Mouse (Mus musculus): ENCODE results near the gene Misp.

Gene Misp

DNA sequence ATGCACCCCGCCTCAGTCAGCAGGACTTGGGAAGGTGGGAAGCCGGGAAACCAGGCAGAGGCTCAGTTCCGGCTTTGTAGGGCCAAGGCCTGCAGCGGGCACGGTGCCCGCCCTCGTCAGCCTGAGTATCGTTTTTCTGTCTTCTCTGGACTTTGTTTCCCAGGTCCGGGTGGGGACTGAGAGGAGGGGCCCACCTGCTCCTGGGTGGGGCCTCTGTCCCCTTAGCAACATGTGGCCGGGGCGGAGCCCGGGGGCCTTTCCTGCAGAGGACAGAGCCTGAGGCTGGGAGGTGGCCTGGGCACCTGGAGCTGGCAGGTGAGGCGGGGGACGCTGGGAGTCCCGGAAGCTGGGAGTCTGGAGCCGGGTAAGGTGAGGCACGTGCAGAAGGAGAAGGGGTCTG lies 1.6 kb downstream of the Misp start:
- DNase-seq (ENCODE audit: low read depth) = no peak

DNA sequence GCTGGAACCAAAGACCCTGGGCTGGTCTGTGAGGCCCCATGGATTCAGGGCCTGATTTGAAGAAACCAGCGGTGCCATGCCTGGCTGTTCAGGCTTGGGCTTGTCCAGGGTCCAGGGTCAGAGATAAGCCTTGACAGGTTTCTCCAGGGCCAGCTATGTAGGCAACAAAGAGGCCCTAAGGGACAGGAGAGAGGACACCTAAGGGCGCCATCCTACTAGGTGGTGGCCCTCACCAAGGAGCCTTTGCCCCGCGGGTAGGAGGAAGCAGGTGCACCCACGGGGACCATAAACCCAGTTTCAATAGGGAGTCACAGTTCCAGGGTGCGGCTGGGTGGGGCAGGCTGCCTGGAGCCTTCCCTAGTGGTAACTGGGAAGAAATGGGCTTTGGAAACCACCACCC lies 2.2 kb downstream of the Misp start:
- no peak for DNase-seq (ENCODE audit: low read depth)

DNA sequence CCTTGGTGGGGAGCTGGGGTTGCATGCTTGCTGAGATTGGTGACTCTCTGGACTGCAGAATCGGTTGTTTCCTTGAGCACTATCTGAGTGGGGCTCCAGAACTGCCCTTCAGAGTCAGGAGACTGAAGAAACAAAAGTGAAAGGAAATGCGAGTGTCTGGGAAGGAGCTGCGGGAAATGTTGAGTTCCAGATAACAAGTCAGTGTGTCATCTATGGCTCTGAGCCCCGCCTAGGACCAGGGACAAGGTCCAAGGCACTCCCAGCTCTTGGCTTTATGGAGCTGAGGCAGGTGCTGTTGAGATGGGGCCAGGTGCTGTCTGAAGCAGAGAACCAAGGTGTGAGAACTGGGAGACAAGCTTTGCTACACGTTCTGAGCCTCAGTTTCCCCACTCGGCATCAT lies 3.6 kb downstream of the Misp start:
- DNase-seq (ENCODE audit: low read depth) = no peak

DNA sequence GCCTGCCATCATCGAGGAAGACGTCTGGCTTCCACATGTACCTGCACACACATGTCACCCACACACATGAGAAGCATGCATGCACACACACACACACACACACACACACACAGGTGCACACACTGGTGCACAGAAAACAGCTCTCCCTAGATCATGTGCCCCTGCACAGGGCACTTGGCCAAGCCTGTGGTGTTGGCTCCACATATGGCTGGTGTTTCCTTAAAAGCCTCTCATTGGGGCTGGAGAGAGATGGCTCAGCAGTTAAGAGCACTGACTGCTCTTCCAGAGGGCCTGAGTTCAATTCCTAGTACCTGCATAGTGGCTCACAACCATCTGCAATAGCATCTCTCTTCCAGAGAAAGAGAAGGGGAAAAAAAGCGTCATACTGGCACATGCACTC lies 10.8 kb downstream of the Misp start:
- DNase-seq (ENCODE audit: low read depth) = no peak

DNA sequence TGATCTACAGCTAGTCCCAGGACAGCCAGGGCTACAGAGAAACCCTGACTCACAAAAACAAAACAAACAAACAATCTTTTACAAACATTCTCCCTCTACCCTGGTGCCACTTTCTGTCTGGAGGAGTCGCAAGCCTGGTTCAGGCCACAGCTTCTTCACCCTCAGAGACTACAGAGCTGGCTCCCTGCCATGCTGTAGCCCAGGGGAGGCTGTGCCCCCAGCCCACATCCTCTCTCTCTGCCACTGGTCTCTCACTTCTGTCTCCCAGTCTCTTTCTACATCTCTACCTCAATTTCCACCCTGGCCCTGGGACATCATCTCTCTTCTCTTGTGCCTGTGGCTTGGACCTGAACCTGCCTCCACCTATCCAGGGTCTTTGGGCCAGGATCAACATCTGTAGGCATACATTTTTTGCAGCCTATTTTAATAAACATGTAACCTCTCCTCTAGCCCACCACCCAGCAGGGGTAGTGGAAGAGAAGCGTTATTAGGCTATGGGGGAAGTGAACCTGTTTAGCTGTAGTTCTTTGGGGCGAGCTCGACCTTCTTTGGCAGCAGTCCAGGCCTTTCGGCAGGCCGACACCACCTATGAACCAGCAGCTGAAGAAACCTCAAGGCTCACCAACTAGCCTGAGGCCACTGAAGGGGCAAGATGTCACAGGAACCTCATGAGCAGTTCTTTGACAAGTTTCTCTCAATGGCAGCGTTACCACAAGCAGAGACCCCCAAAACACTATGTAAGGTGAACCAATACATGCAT lies 11.4 kb downstream of the Misp start:
- peak; percentile 70 for DNase-seq (ENCODE audit: low read depth)

DNA sequence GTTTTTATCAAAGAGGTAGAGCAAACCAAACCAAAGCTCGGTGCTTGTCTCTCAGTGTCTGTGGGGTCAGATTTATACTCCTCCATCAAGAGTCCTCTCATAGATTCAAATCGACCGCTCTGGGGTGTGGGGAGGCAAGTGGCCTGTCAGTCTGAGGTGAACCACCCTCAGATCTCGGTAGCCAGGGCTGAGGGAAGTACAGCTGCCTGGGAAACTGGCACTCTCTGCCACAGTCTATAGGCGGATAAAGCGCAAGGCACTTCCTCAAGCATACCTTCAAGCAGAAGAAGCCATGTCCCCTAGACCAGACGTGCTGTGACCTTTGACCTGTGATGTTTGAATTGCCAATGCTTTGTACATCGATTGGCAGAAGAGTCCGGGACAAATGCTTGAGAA lies 12.0 kb downstream of the Misp start:
- no peak for DNase-seq (ENCODE audit: low read depth)

DNA sequence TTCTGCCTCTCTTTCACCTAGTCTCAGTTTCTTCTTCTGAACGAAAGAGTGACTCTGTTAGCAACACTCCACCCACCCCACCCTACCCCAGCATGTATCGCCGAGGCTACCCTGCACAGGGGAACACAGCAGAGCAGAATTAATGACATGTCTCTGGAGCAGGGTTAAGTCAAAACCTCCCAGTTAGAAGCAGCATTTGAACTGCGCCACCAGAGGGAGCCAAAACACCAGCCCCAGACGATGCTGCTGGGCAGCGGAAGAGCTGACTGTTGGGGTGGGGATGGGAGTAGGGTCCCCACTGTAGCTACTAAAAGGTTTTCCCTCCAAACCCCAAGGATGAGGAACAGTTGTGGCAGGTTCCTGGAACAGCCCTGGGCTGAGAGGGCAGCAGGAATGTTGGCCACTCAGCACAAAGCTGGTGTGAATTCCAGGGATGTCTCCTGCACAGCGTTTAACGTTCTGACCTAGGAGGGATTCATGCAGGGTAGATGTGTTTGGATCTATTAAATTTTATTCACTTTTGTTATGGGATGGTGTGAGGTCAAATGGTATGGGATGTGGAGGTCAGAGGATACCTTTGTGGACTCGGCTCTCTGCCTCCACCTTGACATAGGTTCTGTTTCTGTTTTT lies 14.1 kb downstream of the Misp start:
- DNase-seq (ENCODE audit: low read depth) = peak; percentile 90

DNA sequence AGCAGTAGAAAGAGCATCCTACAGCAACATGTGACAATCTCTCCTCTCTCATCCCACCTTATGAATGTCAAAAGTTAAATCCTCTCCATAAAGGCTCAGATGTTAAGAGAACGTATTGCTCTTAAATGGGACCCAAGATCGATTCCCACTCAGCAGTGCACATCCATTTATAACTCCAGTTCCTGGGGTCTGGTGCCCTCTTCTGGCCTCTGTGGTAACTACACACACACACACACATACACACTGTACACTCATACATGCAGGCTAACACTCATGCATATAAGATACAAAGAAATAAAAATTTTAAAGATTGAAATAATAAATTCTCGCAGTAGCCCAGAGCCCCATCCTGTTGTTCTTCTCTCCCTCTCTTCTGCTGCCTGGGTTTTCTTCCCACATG lies 16.1 kb downstream of the Misp start:
- DNase-seq (ENCODE audit: low read depth) = peak; percentile 37

DNA sequence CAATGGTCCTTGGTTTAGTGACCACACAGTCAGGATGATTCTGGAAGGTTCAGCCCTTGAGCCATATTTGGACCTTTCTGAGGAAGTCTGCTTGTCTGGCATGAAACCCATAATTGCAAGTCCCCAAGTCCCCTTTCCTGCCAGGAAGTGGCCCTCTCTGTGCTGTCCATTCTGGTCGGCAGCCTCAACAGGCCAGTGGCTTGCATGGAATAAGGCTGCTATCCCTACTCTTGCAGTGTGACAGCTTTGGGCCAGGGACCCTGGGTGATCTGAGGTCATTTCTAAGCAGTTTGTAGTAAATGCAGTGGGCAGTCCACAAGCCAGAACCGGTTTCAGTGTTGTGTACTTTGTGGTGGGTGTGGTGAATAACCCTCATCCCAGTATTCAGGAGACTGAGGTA lies 17.4 kb downstream of the Misp start:
- no peak for DNase-seq (ENCODE audit: low read depth)

DNA sequence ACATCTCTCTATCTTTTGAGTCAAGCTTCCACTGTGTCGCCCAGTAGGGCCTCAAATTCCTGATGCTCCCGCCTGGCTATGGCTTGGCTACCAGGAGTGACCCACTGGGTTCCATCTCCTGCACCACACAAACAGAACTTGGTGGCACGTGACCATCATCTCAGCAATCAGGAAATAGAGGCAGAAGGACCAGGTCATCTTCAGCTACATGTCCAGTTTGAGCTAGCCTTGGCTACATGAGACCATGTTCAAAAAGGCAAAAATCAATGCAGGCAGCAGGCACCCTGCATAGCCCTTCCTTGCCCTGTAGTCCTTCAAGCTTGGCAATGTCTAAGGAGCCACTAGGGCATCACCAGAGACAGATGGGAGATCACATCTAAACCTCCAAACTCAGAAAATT lies 19.3 kb downstream of the Misp start:
- DNase-seq (ENCODE audit: low read depth) = peak; percentile 16

DNA sequence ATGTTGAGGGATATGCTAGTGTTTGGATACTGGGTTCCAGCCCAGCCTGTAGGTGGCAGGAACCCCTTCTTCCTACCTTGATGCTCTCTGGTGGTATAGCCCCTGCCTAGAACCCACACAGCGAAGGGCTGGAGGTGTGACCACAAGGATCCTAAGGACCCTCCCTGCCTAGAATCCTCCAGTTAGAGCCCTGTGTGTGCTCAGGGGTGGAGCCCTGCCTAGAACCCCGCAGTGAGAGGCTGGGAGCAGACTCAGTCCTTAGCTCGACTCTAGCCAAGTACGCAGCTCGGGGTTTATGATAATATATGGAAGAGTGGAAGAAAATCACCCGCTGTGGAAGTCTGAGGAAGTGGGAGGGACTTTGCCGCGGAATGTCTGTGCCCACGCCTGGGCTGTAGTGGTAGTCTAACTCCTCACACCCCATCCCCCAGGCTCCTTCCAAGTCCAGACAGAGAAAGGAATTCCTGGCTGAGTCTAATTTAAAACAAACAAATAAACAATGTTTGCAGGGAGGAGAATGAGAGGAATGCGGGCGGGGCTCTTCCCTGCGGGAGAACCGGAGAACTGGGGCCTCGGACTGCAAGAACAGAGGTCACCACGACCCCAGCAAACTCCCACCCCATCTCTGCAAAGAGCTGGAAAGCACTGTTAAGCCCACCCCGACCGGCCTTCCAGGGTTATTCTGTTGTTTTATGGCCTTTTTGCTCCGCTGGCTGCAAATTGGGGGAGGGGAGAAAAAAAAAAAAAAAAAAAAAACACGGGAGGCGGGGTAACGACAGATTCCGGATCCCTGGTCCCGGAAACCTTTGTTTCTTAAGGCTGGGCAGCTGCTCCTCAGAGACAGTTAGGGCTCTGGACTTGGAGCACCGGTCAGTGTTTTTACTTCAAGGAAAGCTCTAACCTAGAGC lies 20.1 kb downstream of the Misp start:
- peak; percentile 48 for DNase-seq (ENCODE audit: low read depth)

DNA sequence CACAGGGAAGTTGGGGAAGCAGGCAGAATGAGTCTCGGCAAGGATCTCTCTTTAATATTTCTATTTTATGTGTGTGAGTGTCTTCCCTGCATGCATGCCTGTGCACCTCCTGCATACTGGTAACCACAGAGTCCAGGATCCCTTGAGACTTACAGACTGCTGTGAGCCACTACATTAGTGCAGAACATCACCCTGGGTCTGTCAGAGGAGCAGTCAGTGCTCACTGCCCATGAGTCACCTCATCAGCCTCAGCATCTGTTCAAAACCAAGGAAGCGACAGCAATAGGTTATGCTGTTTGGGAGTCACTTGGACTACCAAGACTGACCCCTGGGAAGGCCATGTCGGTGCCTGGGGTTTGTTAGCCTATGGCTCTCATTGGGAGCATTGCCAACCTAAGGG lies 21.5 kb downstream of the Misp start:
- no peak for DNase-seq (ENCODE audit: low read depth)

DNA sequence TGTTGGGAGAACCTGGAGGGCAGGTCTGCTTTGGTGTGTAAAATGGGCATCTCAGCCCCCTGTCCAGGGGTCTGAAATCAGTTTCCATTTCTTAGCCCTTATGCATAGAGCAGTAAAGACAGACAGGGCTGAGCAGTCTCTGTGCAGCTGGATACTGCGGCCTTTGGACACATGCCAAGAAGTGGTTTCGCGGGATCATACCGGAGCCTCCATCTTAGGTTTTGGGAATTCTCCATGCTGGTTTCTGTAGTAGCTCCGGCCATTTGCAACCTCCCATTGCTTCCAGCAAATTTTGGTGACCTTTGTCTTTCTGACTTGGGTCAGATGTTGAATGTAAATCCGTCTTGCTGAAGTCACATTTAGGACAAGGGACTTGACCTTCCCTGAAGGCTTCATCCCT lies 22.7 kb downstream of the Misp start:
- DNase-seq (ENCODE audit: low read depth) = no peak

DNA sequence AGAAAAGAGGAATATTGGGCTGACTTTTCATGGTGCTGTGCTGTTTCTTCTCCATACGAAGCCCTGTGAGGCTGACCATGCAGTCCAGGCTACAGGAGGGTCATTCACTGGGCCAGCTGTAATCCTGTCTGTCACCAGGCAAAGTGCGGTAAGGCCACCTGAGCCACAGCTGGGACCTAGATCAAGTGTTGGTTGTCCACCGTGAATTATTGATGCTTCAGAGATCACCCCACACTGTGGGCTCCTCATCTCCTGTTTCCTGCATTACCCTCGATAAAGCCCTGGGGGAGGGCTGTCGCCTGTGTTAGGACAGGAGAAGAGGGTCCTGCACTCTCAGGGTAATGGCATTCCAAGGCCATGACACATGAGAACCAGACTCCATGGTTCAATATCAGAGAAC lies 25.8 kb downstream of the Misp start:
- DNase-seq (ENCODE audit: low read depth) = no peak

DNA sequence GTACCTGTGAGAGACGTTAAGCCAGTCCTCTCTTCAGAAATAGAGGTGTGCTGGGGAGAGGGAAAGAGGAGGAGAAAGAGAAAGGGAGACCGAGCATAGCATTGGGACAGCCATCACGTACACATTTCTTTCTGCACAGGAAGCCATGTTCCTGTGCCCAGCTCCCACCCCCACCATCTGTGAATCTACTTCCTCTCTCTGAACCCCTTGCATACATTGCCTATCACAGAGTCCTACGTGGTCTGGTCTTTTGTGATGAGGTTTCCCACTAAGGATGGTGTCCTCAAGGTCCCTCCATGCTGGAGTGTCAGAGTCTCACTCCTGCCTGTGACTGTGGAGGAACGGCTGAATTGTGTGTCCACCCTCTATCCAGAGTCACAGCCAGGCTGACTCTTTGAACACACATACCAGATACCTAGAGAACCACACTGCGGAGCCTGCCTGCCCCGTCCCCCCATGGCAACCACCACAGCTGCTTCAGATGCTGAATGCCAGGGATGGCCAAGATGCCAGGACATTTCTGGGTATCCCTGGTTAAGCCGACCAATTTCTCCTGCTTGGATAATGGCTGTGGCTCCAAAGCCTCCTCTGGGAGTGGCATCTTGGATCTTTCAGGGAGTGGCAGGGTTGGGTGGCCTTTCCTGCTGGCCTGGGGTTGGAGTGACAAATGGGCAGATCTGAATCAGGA lies 29.3 kb downstream of the Misp start:
- DNase-seq (ENCODE audit: low read depth) = peak; percentile 65

DNA sequence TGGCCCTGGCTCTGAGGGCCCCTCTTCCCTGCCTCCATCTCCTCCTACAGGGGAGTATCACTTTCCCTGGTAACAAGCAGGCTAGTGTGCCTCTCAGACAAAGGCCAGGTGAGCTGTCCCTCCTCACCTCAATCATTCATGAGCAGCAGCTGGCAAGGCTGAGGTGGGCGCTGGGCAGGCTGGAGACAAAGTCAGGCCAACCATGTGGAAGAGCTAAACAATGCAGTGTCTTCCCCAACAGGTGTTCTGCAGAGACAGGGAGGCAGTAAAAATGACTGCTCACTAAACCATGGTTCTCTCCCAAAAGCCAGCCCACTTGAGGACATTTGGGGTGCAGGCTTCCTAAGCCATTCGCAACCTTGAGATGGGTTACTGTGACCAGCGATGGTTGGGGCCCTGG lies 30.9 kb downstream of the Misp start:
- DNase-seq (ENCODE audit: low read depth) = peak; percentile 29

DNA sequence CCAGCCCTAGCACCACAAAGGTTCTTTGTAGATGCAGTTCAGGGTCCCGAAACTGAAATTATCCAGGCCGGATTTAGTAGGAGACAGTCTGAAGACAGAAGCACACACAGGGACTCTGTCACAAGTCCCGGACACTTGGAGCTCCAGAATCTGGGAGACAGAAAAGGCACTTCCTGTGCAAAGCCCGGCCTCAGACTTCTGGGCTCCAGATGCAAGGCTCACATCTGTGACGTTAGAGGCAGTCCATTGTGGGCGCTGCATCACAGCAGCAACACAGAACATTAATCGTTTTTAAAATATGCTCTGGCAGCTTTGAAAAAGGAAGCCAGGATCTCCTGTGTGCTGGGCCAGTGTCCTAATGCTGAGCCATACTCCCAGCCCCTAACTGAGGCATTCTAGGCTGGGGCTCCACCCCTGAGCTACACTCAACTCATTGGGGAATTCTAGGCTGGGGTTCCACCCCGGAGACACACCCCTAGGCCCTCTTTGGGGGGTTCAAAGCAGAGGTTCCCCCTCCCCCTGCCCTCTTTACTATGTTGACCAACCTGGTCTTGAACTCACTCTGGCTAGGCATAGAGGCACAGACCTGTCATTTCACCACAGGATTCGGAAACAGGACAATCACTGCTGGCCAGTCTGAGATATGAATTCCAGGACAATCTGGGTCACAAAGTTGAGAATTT lies 31.5 kb downstream of the Misp start:
- DNase-seq (ENCODE audit: low read depth) = peak; percentile 64

DNA sequence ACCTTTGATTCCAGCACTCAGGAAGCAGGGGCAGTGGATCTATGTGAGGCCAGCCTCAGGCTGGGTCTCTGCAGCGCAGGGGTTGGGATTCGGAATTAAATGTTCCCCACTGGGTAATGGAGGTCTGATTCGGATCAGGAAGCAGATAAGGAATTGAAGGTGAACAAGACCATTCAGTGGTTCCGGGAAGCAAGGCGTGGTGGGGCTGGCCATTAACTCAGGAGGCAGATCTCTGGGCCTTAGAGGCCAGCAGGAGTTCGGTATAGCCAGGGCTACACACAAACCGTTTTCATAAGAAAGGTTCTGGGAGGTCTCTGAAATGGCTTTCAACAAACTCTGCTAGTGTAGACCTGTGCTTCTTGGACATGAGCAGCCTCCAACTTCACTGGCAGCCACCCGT lies 32.0 kb downstream of the Misp start:
- no peak for DNase-seq (ENCODE audit: low read depth)

DNA sequence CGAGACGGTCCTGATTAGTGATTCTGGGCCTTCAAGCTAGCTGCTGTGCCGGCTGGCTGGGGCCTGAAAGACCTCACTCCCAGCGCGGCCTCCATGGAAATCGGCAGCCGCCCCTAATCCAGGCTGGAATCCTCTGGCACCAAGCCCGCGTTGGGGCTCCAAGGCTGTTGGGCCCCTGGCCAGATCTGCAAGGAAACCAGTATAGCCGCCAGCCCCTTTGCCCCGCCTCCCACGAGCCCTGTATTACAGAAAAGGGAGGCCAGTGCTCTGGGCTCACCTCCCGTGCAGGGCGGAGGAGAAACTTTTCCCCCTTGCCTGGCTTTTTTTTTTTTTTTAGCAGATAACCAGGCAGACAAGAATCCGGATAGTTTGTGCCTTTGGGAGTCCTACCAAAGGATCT lies 32.6 kb downstream of the Misp start:
- no peak for DNase-seq (ENCODE audit: low read depth)

DNA sequence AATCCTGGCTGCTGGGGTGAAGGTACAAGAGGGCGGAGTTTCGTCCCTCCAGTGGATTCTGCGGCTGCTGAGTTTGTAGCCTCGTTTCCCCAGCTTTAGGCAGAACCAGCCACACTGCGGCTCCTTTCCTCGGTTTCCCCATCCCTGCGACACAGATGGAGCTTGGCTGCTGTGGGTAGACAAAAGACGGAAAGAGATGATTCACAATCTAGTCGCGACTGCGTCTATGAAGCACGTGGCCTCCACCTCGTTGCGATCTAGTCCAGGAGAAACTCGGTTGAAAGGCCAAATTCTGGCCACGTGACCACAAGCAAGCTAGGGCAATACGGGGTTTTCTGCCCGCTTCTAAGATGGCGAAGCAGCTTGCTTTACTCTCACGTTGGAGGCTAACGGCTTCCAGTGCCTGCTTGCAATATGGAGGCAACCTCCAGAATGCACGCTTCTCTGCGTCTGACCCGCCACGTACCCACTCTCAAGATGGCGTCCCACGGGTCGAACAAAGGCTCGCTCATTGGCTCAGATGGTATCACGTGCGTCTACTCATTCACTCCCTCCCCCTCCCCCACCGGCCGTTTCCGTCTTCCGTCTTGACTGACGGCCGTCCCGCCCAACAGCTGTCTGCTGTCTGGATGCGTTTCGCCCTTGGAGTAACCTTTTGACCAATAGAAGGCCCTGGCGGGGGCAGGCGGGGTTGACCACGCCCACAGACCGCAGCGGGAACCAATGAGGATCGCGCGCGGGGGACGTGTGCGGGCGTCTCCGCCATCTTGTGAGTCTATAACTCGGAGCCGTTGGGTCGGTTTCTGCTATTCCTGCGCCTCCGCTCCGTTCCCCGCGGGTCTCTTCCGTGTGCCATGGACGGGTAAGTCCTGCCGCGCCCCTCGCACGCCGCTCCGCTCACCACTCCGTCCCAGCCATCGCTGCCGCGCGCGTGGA lies 33.3 kb downstream of the Misp start, which contains the start of gene Ptbp1:
Ptbp1 (plus strand) TSS at position 568 of the 936 bp plus-strand sequence.
- peak; percentile 100 for DNase-seq (ENCODE audit: low read depth)

Data from naive thymus-derived CD4-positive, alpha-beta T cell, adult 2 months (primary cell).